Mouse (Mus musculus) stomach, embryonic 14.5 days (tissue): Measurements from ENCODE around the gene Klf11. TPM values are rescaled to one million over a fixed set of nuclear protein-coding genes. Genes with fewer than 3 reads are reported as not detected.

Experiments used
- ATAC-seq: fragments of 200-750 bp; cut with Nextera tagmentation; 2 replicates; pipeline ENCODE4 v1.8.0; 2017; ENCODE audit warnings: low read depth, moderate TSS enrichment; ENCODE audit not compliant: insufficient number of reproducible peaks, insufficient read depth, low FRiP score
- H3K27ac ChIP-seq: fragments of 300-500 bp; sonication (generic); 2 replicates; pipeline ENCODE4 v1.5.1; 2014; ENCODE audit warnings: mild to moderate bottlenecking, low read length, moderate library complexity, mixed read lengths
- H3K27me3 ChIP-seq: fragments of 300-500 bp; sonication (generic); 2 replicates; pipeline ENCODE4 v1.6.1; 2014; ENCODE audit warnings: low read length, control low read depth, mixed read lengths; ENCODE audit not compliant: control insufficient read depth, insufficient read depth
- H3K36me3 ChIP-seq: fragments of 300-500 bp; sonication (generic); 2 replicates; pipeline ENCODE4 v1.6.1; 2014; ENCODE audit warnings: mild to moderate bottlenecking, control low read depth, low read length, moderate library complexity, mixed read lengths; ENCODE audit not compliant: control insufficient read depth, insufficient read depth
- H3K4me1 ChIP-seq: fragments of 300-500 bp; sonication (generic); 2 replicates; pipeline ENCODE4 v1.6.1; 2014; ENCODE audit warnings: low read length, control low read depth, mixed read lengths; ENCODE audit not compliant: control insufficient read depth, insufficient read depth
- H3K4me2 ChIP-seq: fragments of 300-500 bp; sonication (generic); replicated peaks from 2 replicates; pipeline ENCODE4 v1.6.1; 2014; ENCODE audit warnings: low read depth, low read length, control low read depth
- H3K4me3 ChIP-seq: fragments of 300-500 bp; sonication (generic); 2 replicates; pipeline ENCODE4 v1.5.1; 2014; ENCODE audit warnings: low read depth, low read length, control low read depth
- H3K9ac ChIP-seq: fragments of 300-500 bp; sonication (generic); replicated peaks from 2 replicates; pipeline ENCODE4 v1.6.1; 2014; ENCODE audit warnings: low read depth, mild to moderate bottlenecking, control low read depth, low read length, moderate library complexity, mixed read lengths
- H3K9me3 ChIP-seq: fragments of 300-500 bp; sonication (generic); 2 replicates; pipeline ENCODE4 v1.6.1; 2016; ENCODE audit warnings: low read depth, low read length, control low read depth; ENCODE audit not compliant: control insufficient read depth
- WGBS: fragments of 180-500 bp; shearing (Covaris S2); extraction: QIAGEN DNeasy Blood & Tissue Kit; methylation state at CpG from one replicate; pipeline ENCODE4 v1.1.7; 2014; 5-methylcytosine and 5-hydroxymethylcytosine counted together
- polyA plus RNA-seq: library from polyadenylated mRNA; unstranded; fragments of >200 nt; fragmentation: Nextera tagmentation; extraction: Ambion mirVana; gene quantifications from 2 replicates; pipeline ENCODE4 v1.2.1, GENCODE M21; 2014

Gene Klf11
- polyA plus RNA-seq, 1 experiment from 2014 or later: 14.3 TPM

GRCm38 (mm10) chr12:24644125-24644571 is 6.9 kb upstream of the Klf11 start:
- no peak overlapping the region for H3K27ac ChIP-seq
- H3K27me3 ChIP-seq: no peaks in the 10 kb centered on the region
- 73% methylated on average over 1 of the region's 1 CpGs for WGBS
- H3K36me3 ChIP-seq: no peaks in the 10 kb centered on the region
- H3K4me1 ChIP-seq: 0 out of 2 replicates have a peak, but pooled peaks cover 4% of the 10 kb centered on the region
- peak; percentile 69 for ATAC-seq
- no peak overlapping the region for H3K9ac ChIP-seq
- H3K4me3 ChIP-seq: no peak overlapping the region
- H3K9me3 ChIP-seq: no peaks in the 10 kb centered on the region
- no peak overlapping the region for H3K4me2 ChIP-seq

- Histone ChIP-seq H3K4me2 (no peak overlapping the region), H3K4me1 (peaks cover 8% of the 10 kb centered on the region; the same call in 1 of the 2 replicates), H3K9ac (no peak overlapping the region), H3K27me3 (no peaks in the 10 kb centered on the region), H3K27ac (no peak overlapping the region), H3K9me3 (no peaks in the 10 kb centered on the region), H3K4me3 (no peak overlapping the region), H3K36me3 (no peaks in the 10 kb centered on the region)
- no peak for ATAC-seq
- WGBS: 82% methylated on average over 6 of the region's 6 CpGs
These were observed 5.2 kb upstream of the Klf11 start for GRCm38 (mm10) chr12:24645901-24646300.

- no peak overlapping the region for H3K4me3 ChIP-seq
- H3K9ac ChIP-seq: no peak overlapping the region
- H3K4me1 ChIP-seq: peaks cover 19% of the 10 kb centered on the region
- no peaks in the 10 kb centered on the region for H3K27me3 ChIP-seq
- 71% methylated on average over 1 of the region's 1 CpGs for WGBS
- no peak overlapping the region for H3K27ac ChIP-seq
- no peaks in the 10 kb centered on the region for H3K36me3 ChIP-seq
- H3K9me3 ChIP-seq: no peaks in the 10 kb centered on the region
- no peak for ATAC-seq
- no peak overlapping the region for H3K4me2 ChIP-seq
These were observed 3.0 kb upstream of the Klf11 start for GRCm38 (mm10) chr12:24648094-24648493.

- peak overlapping the region; percentile 86 for H3K4me3 ChIP-seq
- peak overlapping the region; percentile 7; the same call in 1 of the 2 replicates for H3K9ac ChIP-seq
- no peaks in the 10 kb centered on the region for H3K27me3 ChIP-seq
- H3K4me1 ChIP-seq: peaks cover 15% of the 10 kb centered on the region
- peak overlapping the region; percentile 64 for H3K27ac ChIP-seq
- 5% methylated on average over 22 of the region's 22 CpGs for WGBS
- H3K9me3 ChIP-seq: no peaks in the 10 kb centered on the region
- peaks cover 15% of the 10 kb centered on the region for H3K36me3 ChIP-seq
- H3K4me2 ChIP-seq: peak overlapping the region; percentile 53
- peak; percentile 0; the same call in 1 of the 2 replicates for ATAC-seq
These were observed 535 bp upstream of the Klf11 start for GRCm38 (mm10) chr12:24650415-24651062.

- ATAC-seq: peak; percentile 83
- Histone ChIP-seq H3K27ac (peak overlapping the region; percentile 96), H3K4me3 (peak overlapping the region; percentile 86), H3K4me2 (peak overlapping the region; percentile 63), H3K36me3 (peaks cover 26% of the 10 kb centered on the region), H3K27me3 (no peaks in the 10 kb centered on the region), H3K9ac (peak overlapping the region; percentile 91), H3K4me1 (peaks cover 15% of the 10 kb centered on the region), H3K9me3 (no peaks in the 10 kb centered on the region)
- 1% methylated on average over 36 of the region's 36 CpGs for WGBS
These were observed 718 bp downstream of the Klf11 start for GRCm38 (mm10) chr12:24651642-24652342.

GRCm38 (mm10) chr12:24654065-24654862 is 3.2 kb downstream of the Klf11 start:
- Histone ChIP-seq H3K4me3 (no peak overlapping the region), H3K4me1 (peaks cover 15% of the 10 kb centered on the region), H3K27me3 (no peaks in the 10 kb centered on the region), H3K9me3 (no peaks in the 10 kb centered on the region), H3K27ac (no peak overlapping the region), H3K4me2 (no peak overlapping the region), H3K9ac (no peak overlapping the region), H3K36me3 (peaks cover 44% of the 10 kb centered on the region)
- 86% methylated on average over 16 of the region's 16 CpGs for whole genome bisulfite sequencing
- ATAC-seq: no peak

- WGBS: 66% methylated on average over 3 of the region's 3 CpGs
- H3K9me3 ChIP-seq: no peaks in the 10 kb centered on the region
- no peak overlapping the region for H3K27ac ChIP-seq
- no peak for ATAC-seq
- no peaks in the 10 kb centered on the region for H3K27me3 ChIP-seq
- H3K4me2 ChIP-seq: no peak overlapping the region
- H3K4me1 ChIP-seq: peaks cover 11% of the 10 kb centered on the region
- peaks cover 53% of the 10 kb centered on the region for H3K36me3 ChIP-seq
- H3K9ac ChIP-seq: no peak overlapping the region
- H3K4me3 ChIP-seq: no peak overlapping the region
These were observed 5.4 kb downstream of the Klf11 start for GRCm38 (mm10) chr12:24656436-24656835.

GRCm38 (mm10) chr12:24658998-24659397 is 7.9 kb downstream of the Klf11 start:
- Histone ChIP-seq H3K27me3 (no peaks in the 10 kb centered on the region), H3K27ac (no peak overlapping the region), H3K9ac (no peak overlapping the region), H3K4me2 (no peak overlapping the region), H3K36me3 (peaks cover 58% of the 10 kb centered on the region), H3K9me3 (no peaks in the 10 kb centered on the region), H3K4me1 (no peaks in the 10 kb centered on the region), H3K4me3 (no peak overlapping the region)
- WGBS: 86% methylated on average over 4 of the region's 4 CpGs
- ATAC-seq: no peak
